Mouse (Mus musculus) testis, adult 2 months (tissue): ENCODE results near the gene Fam198a. TPM values are rescaled to one million over a fixed set of nuclear protein-coding genes. Genes with fewer than 3 reads are reported as not detected.
A peak's percentile ranks its signal among the peaks of the same experiment; 100 is the strongest.

Experiments used
- H3K27ac ChIP-seq: fragments of 200-500 bp; 2 replicates; pipeline ENCODE4 v1.5.1; 2012; ENCODE audit warnings: low read depth, low read length; ENCODE audit not compliant: control insufficient read depth, insufficient read depth
- H3K27me3 ChIP-seq: fragments of 200-500 bp; 2 replicates; pipeline ENCODE4 v1.6.1; 2012; ENCODE audit warnings: mild to moderate bottlenecking, low read length, moderate library complexity; ENCODE audit not compliant: control insufficient read depth, insufficient read depth
- H3K36me3 ChIP-seq: fragments of 200-500 bp; 2 replicates; pipeline ENCODE4 v1.6.1; 2012; ENCODE audit warnings: mild to moderate bottlenecking, low read length; ENCODE audit not compliant: control insufficient read depth, insufficient read depth
- H3K4me1 ChIP-seq: fragments of 200-500 bp; 2 replicates; pipeline ENCODE4 v1.6.1; 2012; ENCODE audit warnings: low read length; ENCODE audit not compliant: control insufficient read depth, insufficient read depth
- H3K4me3 ChIP-seq: fragments of 200-500 bp; 2 replicates; pipeline ENCODE4 v1.5.1; 2012; ENCODE audit warnings: low read depth, mild to moderate bottlenecking, low read length, moderate library complexity, mixed read lengths; ENCODE audit not compliant: control insufficient read depth
- CTCF ChIP-seq: fragments of 200-500 bp; IDR thresholded peaks from 2 replicates; pipeline ENCODE4 v1.5.1; 2012; ENCODE audit warnings: low read depth, mild to moderate bottlenecking, inconsistent platforms, low read length, moderate library complexity; ENCODE audit not compliant: control insufficient read depth, insufficient read depth, insufficient replicate concordance
- POLR2A ChIP-seq: fragments of 200-500 bp; IDR thresholded peaks from 2 replicates; pipeline ENCODE4 v1.6.1; 2012; ENCODE audit warnings: low read depth, mild to moderate bottlenecking, inconsistent platforms, low read length, moderate library complexity; ENCODE audit not compliant: control insufficient read depth
- polyA plus RNA-seq: library from polyadenylated mRNA; depleted of rRNA; stranded (reverse); fragments of >200 nt; gene quantifications from 2 replicates; pipeline ENCODE4 v1.2.3, GENCODE M21; 2012

Gene Fam198a
- polyA plus RNA-seq, 1 experiment, result 0.54 TPM

- Histone ChIP-seq H3K4me3 (peak overlapping the region; percentile 35), H3K36me3 (no peaks in the 10 kb centered on the region), H3K27me3 (no peaks in the 10 kb centered on the region), H3K27ac (no peak overlapping the region), H3K4me1 (peaks cover 15% of the 10 kb centered on the region)
- TF ChIP-seq CTCF, result no peak
- TF ChIP-seq POLR2A, result no peak
These were observed 31.4 kb downstream of the Fam198a start for GRCm38 (mm10) chr9:121982214-121982613.

DNA sequence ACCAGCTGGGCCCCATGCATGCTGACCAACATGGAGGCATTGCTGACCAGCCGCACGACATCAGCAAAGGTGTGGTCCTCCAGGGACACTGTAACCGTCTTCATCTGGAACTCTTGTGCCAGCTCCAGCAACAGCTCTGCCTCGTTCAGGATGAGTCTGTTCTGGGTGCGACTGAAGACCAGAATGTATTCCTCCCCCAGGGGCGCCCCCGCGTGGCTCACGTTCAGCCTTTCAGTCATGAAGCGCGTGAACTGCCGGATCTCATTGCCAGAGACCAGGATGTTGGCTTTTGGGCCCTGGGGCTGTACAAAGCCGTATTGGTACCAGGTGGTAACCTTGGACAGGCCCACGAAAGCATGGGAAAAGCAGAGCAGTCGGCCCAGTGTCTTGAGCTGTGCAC, 31.9 kb downstream of the Fam198a start:
- TF ChIP-seq CTCF (no peak), POLR2A (no peak)
- H3K36me3 ChIP-seq, result no peaks in the 10 kb centered on the region
- no peaks in the 10 kb centered on the region for H3K27me3 ChIP-seq

GRCm38 (mm10) chr9:121983504-121983903, 32.7 kb downstream of the Fam198a start:
- peaks cover 15% of the 10 kb centered on the region for H3K4me1 ChIP-seq
- no peak overlapping the region; the same call in 1 of the 2 replicates for H3K4me3 ChIP-seq
- H3K27ac ChIP-seq, result no peak overlapping the region
- H3K36me3 ChIP-seq, result no peaks in the 10 kb centered on the region
- TF ChIP-seq CTCF, result peak; percentile 95
- no peak for TF ChIP-seq POLR2A
- no peaks in the 10 kb centered on the region for H3K27me3 ChIP-seq

More for the DNA sequence above, 31.9 kb downstream of the Fam198a start:
- Histone ChIP-seq H3K4me1 (peaks cover 15% of the 10 kb centered on the region), H3K27ac (no peak overlapping the region), H3K4me3 (peak overlapping the region; percentile 35)

- H3K36me3 ChIP-seq, result no peaks in the 10 kb centered on the region
- TF ChIP-seq CTCF (peak; percentile 98), POLR2A (no peak)
- H3K27me3 ChIP-seq, result no peaks in the 10 kb centered on the region
- peak overlapping the region; percentile 23; the same call in 1 of the 2 replicates for H3K27ac ChIP-seq
- no peak overlapping the region for H3K4me3 ChIP-seq
- peaks cover 15% of the 10 kb centered on the region for H3K4me1 ChIP-seq
These were observed 34.0 kb downstream of the Fam198a start for GRCm38 (mm10) chr9:121984465-121985461.

GRCm38 (mm10) chr9:121988910-121989309, 38.1 kb downstream of the Fam198a start:
- Histone ChIP-seq H3K4me3 (no peak overlapping the region), H3K36me3 (no peaks in the 10 kb centered on the region), H3K27ac (no peak overlapping the region), H3K27me3 (no peaks in the 10 kb centered on the region), H3K4me1 (no peaks in the 10 kb centered on the region)
- TF ChIP-seq POLR2A (no peak), CTCF (no peak)

DNA sequence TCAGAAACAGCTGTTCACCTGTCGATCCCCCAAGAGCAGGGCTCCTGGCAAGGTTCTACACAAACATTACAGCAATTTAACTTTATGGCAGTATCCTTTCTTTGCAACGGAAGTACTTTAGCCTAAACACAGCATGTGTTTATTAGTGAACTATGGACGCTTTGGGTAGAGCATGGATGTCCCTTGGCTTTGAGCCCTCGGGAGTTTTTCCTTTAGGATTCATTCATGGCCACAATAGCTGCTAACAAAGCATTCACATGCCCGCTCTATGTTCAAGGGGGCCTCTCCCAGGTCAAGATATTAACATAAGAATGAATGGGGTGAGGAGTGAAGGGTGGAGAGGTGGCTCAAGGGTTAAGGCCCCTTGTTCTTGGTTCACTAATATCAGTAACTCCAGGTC, 38.7 kb downstream of the Fam198a start:
- Histone ChIP-seq H3K4me3 (no peak overlapping the region), H3K27me3 (no peaks in the 10 kb centered on the region), H3K4me1 (no peaks in the 10 kb centered on the region), H3K27ac (no peak overlapping the region), H3K36me3 (no peaks in the 10 kb centered on the region)
- TF ChIP-seq CTCF, result no peak
- no peak for TF ChIP-seq POLR2A

DNA sequence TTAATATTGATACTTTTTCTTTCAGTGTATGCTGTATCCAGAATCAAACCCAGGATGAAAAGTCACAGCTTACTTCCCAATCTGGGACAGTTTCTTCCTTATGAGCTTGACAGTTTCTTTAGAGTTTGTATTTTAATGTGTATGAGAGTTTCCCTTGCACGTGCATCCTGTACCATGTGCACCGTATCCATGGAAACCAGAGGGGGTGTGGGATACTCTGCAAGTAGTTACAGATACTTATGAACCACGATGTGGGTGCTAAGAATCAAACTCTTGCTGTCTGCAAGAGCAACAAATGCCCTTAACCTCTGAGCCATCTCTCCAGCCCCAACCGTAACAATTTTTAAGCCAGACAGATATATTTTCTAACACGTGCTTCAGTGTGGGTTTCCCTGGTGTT, 40.3 kb downstream of the Fam198a start:
- H3K4me1 ChIP-seq, result peaks cover 6% of the 10 kb centered on the region
- no peaks in the 10 kb centered on the region for H3K36me3 ChIP-seq
- TF ChIP-seq CTCF (no peak), POLR2A (no peak)
- no peak overlapping the region for H3K27ac ChIP-seq
- H3K27me3 ChIP-seq, result no peaks in the 10 kb centered on the region
- H3K4me3 ChIP-seq, result no peak overlapping the region
